Mouse (Mus musculus): Measurements from ENCODE around the gene Irak3. TPM values are rescaled to one million over a fixed set of nuclear protein-coding genes. Genes with fewer than 3 reads are reported as not detected.

The Irak3 gene
- total and polyA plus RNA-seq, 2 experiments from 2014 or later = 0.13 to 0.33 TPM

- no peak for DNase-seq
- Histone ChIP-seq H3K4me3 (ENCODE audit: low read depth, low read length) (no peak overlapping the region), H3K9me3 (ENCODE audit: low read length) (no peaks in the 10 kb centered on the region), H3K36me3 (ENCODE audit: insufficient read depth) (peaks cover 5% of the 10 kb centered on the region; the same call in 1 of the 2 replicates), H3K27me3 (ENCODE audit: insufficient read depth, low read length) (no peaks in the 10 kb centered on the region), H3K27ac (ENCODE audit: low read depth, low read length) (no peak overlapping the region), H3K4me1 (ENCODE audit: insufficient read depth) (no peaks in the 10 kb centered on the region), H3K4me2 (ENCODE audit: low read depth) (no peak overlapping the region), H3K9ac (no peak overlapping the region)
- 80% methylated on average over 9 of the region's 9 CpGs for WGBS
- no peak for ATAC-seq
- no peak for TF ChIP-seq CTCF (IDR thresholded peaks at IDR 0.05; ENCODE audit: low read depth)
Observed at GRCm38 (mm10) chr10:120236855-120237254, 34.9 kb upstream of the Irak3 start.

DNA sequence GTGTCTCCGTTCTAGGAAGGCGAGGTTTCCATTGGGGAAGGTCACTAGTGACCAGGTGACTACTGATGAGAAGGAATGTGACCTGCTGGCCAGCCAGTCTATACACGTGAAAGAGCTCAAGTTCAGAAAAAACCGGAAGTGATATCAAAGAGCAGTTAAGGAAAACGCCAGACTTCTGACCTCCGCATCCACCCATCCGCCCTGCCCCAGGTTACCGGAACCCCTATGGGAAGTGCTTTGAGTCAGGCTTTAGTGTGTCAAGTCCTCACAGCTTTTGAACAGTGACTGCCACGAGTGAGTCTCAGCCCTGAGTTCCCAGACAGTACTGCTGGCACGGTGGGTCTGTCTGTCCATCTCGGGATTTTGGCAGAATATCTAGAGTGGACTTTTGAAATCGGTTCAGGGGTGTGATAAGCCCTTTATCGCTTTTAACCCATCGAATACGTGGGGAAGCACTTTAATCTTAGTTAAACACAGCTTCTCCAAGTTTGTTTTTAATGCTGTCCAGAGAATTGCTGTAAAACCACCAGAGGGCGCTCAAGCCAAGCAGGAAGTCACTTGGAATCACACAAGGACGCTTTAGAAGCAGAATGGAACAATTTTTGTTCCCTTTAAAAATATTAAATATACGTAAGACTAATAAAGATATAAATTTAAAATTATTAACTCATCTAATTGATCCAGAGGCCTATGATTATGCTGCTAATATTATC lies 31.9 kb upstream of the Irak3 start:
- peak; percentile 84 for DNase-seq
- peak; percentile 86 for TF ChIP-seq CTCF (IDR thresholded peaks at IDR 0.05; ENCODE audit: low read depth)
- Histone ChIP-seq H3K9me3 (ENCODE audit: low read length) (no peaks in the 10 kb centered on the region), H3K4me2 (ENCODE audit: low read depth) (no peak overlapping the region), H3K9ac (no peak overlapping the region), H3K27ac (ENCODE audit: low read depth, low read length) (no peak overlapping the region), H3K27me3 (ENCODE audit: insufficient read depth, low read length) (no peaks in the 10 kb centered on the region), H3K4me1 (ENCODE audit: insufficient read depth) (no peaks in the 10 kb centered on the region), H3K36me3 (ENCODE audit: insufficient read depth) (peaks cover 21% of the 10 kb centered on the region), H3K4me3 (ENCODE audit: low read depth, low read length) (no peak overlapping the region)
- WGBS = 32% methylated on average over 18 of the region's 18 CpGs
- peak; percentile 40; the same call in 1 of the 2 replicates for ATAC-seq

- ATAC-seq (no peak), DNase-seq (peak; percentile 73)
- no peak overlapping the region for H3K9ac ChIP-seq
- H3K4me2 ChIP-seq (ENCODE audit: low read depth) = no peak overlapping the region
- H3K27me3 ChIP-seq (ENCODE audit: insufficient read depth, low read length) = no peaks in the 10 kb centered on the region
- H3K27ac ChIP-seq (ENCODE audit: low read depth, low read length) = no peak overlapping the region
- peak; percentile 80 for TF ChIP-seq CTCF (IDR thresholded peaks at IDR 0.05; ENCODE audit: low read depth)
- no peak overlapping the region for H3K4me3 ChIP-seq (ENCODE audit: low read depth, low read length)
- peaks cover 23% of the 10 kb centered on the region for H3K36me3 ChIP-seq (ENCODE audit: insufficient read depth)
- 25% methylated on average over 5 of the region's 5 CpGs for WGBS
- H3K9me3 ChIP-seq (ENCODE audit: low read length) = no peaks in the 10 kb centered on the region
- H3K4me1 ChIP-seq (ENCODE audit: insufficient read depth) = no peaks in the 10 kb centered on the region
Observed at GRCm38 (mm10) chr10:120231718-120232117, 29.8 kb upstream of the Irak3 start.

DNA sequence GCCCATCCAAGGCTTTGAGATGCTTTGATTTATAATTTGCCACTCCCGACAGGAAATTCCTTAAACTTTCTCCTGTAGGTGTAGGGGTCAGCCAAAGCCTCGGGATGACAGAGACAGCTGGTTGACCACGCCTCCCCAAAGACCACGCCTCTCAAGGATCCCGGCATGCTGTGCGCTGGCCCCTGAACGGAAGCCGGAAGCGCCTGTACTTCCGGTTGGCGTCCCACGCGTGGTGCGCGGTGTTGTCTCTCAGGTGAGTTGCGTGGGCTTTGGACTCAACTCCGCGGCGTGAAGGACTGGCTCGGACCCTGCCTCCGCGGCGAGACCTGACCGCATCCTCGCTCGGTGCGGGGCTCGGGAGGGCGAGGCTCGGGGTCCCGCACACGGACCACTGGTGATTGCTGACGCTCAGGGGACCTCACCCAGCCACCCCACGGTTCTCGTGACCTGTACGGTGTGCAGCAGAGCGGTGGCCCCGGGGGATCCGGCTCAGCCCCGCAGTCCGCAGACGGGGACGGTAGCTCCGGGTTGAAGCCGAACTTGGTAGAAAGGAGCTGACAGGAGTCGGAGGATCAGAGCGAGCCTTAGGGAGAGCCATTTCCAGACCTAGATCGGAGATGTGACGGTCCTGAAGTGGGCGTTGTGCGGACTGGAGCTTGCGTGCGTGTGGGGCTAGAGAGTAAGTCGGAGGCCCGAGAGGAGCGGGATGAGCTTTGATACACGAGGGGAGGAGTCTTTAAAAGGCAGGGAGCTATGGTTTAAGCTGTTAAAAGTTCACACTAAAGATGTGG lies 25.1 kb upstream of the Irak3 start, which contains the start of gene Llph:
Gene Llph, plus strand, starts transcription at position 200 of the 791 bp plus-strand sequence.
- no peaks in the 10 kb centered on the region for H3K4me1 ChIP-seq (ENCODE audit: insufficient read depth)
- H3K27ac ChIP-seq (ENCODE audit: low read depth, low read length) = peak within 1 kb of the TSS; percentile 57
- no peaks in the 10 kb centered on the region for H3K9me3 ChIP-seq (ENCODE audit: low read length)
- no peak for TF ChIP-seq CTCF (IDR thresholded peaks at IDR 0.05; ENCODE audit: low read depth)
- H3K9ac ChIP-seq = peak within 1 kb of the TSS; percentile 67
- WGBS = under 1% methylated on average over 57 of the region's 57 CpGs
- ATAC-seq (peak; percentile 97), DNase-seq (peak; percentile 89)
- peaks cover 19% of the 10 kb centered on the region for H3K36me3 ChIP-seq (ENCODE audit: insufficient read depth)
- peak within 1 kb of the TSS; percentile 85 for H3K4me3 ChIP-seq (ENCODE audit: low read depth, low read length)
- H3K27me3 ChIP-seq (ENCODE audit: insufficient read depth, low read length) = no peaks in the 10 kb centered on the region
- peak within 1 kb of the TSS; percentile 85 for H3K4me2 ChIP-seq (ENCODE audit: low read depth)

DNA sequence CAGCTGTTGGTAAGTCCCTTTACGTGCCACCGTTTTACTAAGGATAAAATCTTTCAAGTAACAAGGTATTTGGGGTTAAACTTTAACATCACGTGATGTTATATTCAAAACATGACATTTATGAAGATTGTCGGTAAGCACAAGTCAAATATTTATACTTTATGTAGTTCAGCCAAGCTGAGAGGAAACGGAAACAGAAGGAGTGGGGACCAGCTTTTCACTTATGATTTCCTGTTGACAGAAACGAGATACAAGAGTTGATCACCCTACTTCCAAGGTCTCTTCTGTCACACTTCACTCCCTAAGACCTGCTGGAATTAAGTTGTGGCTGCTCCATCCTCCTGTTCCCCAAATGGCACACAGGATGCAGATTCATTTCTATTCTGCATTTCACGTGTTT lies 18.8 kb upstream of the Irak3 start:
- no peak overlapping the region for H3K4me3 ChIP-seq (ENCODE audit: low read depth, low read length)
- no peaks in the 10 kb centered on the region for H3K27me3 ChIP-seq (ENCODE audit: insufficient read depth, low read length)
- H3K36me3 ChIP-seq (ENCODE audit: insufficient read depth) = peaks cover 16% of the 10 kb centered on the region
- no peak for ATAC-seq
- WGBS = 87% methylated on average over 7 of the region's 7 CpGs
- no peak for TF ChIP-seq CTCF (IDR thresholded peaks at IDR 0.05; ENCODE audit: low read depth)
- no peaks in the 10 kb centered on the region for H3K4me1 ChIP-seq (ENCODE audit: insufficient read depth)
- no peak overlapping the region for H3K4me2 ChIP-seq (ENCODE audit: low read depth)
- no peak overlapping the region for H3K9ac ChIP-seq
- DNase-seq = no peak
- no peaks in the 10 kb centered on the region for H3K9me3 ChIP-seq (ENCODE audit: low read length)
- no peak overlapping the region for H3K27ac ChIP-seq (ENCODE audit: low read depth, low read length)

DNA sequence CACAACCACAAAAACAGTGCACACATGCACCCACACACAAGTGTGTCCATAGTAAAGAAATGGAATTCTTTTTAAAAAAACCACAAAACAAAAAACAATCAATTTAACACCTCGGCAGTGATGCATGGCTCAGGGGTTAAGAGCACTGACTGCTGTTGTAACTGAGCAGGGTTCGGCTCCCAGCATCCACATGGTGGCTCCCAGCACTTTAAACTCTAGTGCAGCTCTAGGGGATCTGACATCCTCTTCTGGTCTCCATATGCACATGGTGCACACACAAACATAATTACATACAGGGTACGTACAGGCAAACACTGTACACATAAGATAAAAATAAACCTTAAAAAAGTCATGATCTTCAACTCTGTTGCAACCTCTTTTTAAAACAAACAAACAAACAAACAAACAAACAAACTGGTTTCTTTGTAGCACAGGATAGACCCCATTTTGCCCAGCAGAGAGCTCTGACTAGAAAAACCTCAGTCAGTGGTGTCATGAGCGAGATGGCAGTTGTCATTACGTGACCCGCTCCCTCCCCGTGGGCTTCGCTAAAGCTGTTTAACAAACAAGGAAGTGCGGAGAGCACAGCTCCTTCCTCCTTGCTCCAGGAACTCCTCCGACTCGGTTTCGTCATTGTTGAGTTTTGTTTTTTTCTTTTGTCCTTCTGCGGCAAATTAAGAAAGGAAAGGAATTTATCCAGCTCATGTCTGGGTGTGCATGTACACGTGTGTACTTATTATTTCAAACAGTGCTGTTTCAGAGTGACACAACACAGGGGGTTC lies 17.8 kb upstream of the Irak3 start:
- no peak for DNase-seq
- WGBS = 86% methylated on average over 14 of the region's 14 CpGs
- peaks cover 16% of the 10 kb centered on the region for H3K36me3 ChIP-seq (ENCODE audit: insufficient read depth)

More for the DNA sequence above, 17.8 kb upstream of the Irak3 start:
- Histone ChIP-seq H3K9ac (no peak overlapping the region), H3K4me2 (ENCODE audit: low read depth) (no peak overlapping the region), H3K27ac (ENCODE audit: low read depth, low read length) (no peak overlapping the region), H3K27me3 (ENCODE audit: insufficient read depth, low read length) (no peaks in the 10 kb centered on the region), H3K4me3 (ENCODE audit: low read depth, low read length) (no peak overlapping the region), H3K9me3 (ENCODE audit: low read length) (no peaks in the 10 kb centered on the region), H3K4me1 (ENCODE audit: insufficient read depth) (no peaks in the 10 kb centered on the region)
- ATAC-seq = no peak
- no peak for TF ChIP-seq CTCF (IDR thresholded peaks at IDR 0.05; ENCODE audit: low read depth)
